Mouse (Mus musculus) cerebellum, adult 2 months (tissue): ENCODE results near the gene Agap1.

ENCODE experiments used
- CTCF ChIP-seq: fragments of 200-500 bp; IDR thresholded peaks from 2 replicates; pipeline ENCODE4 v1.5.1; 2011; ENCODE audit warnings: low read depth, mild to moderate bottlenecking, control low read depth, low read length, moderate library complexity, borderline replicate concordance; ENCODE audit not compliant: insufficient read depth
- POLR2A ChIP-seq: fragments of 200-500 bp; IDR thresholded peaks from 2 replicates; pipeline ENCODE4 v1.6.1; 2011; ENCODE audit warnings: low read length, control low read depth, borderline replicate concordance; ENCODE audit not compliant: insufficient read depth

- TF ChIP-seq CTCF (no peak), POLR2A (no peak)
Observed at GRCm38 (mm10) chr1:89812816-89813215, 358.2 kb downstream of the Agap1 start.
